Mouse (Mus musculus): Measurements from ENCODE around the gene Gse1.

Gene Gse1

DNA sequence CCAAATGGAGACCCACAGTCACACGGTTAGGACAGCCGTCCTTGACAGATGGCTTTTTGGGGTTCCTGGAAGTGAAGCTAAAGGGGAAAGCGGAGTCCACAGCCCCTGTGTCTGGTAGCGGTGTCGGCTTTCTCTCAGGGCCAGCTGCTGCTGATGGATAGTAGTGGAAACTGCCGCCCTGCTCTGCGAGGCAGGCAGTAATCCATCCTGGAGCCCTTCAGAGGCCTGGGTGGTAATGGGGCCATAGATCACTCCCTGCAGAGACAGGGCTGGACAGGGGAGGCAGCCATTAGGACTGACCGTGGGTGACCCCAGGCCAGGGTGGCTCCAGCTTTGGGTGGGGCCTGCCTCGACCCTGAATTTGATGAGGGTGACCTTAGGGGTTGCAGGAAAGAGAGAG lies 146.3 kb downstream of the Gse1 start:
- no peak for DNase-seq (ENCODE audit: low spot score in 2 of 2)

GRCm38 (mm10) chr8:120375170-120375569 lies 146.9 kb downstream of the Gse1 start:
- DNase-seq (ENCODE audit: low spot score in 2 of 2) = no peak

DNA sequence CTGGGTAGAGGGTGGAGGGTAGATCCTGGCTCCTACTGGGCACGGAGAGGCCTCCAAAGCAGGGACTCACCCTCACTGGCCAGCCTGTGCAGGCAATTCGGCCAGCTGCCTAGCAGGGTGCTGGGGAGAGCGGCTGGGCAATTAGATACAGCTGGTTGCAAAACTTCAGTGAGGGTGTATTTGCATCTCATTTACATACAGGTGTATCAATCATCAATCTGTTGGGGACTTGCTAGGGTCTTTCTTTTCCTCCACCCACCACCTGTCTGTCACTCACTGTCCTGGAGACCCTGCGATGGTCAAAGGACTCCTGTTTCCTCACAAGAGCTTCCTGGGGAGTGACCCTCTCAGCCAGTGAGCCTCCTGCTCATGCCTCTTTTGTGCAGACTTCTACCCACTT lies 148.0 kb downstream of the Gse1 start:
- no peak for DNase-seq (ENCODE audit: low spot score in 2 of 2)

GRCm38 (mm10) chr8:120376847-120377802 lies 148.9 kb downstream of the Gse1 start:
- no peak for DNase-seq (ENCODE audit: low spot score in 2 of 2)

DNA sequence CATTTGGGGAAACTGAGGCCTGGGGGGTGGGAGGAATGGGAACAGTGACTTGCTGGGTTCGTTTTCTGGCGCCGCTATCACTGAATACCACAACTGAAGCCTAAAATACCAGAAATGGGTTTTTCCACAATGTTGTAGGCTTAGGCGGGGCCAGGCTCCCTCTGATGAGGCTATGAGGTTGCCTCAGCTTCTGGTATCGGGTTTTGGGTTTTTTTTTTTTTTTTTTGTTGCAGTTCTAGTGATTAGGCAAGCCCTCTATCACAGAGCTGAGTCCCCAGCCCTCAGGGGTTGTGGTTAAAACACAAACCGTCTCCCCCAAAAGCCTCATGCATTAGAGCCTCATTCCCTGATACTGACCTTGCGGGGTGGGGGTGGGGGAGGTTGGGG lies 149.5 kb downstream of the Gse1 start:
- no peak for DNase-seq (ENCODE audit: low spot score in 2 of 2)

DNA sequence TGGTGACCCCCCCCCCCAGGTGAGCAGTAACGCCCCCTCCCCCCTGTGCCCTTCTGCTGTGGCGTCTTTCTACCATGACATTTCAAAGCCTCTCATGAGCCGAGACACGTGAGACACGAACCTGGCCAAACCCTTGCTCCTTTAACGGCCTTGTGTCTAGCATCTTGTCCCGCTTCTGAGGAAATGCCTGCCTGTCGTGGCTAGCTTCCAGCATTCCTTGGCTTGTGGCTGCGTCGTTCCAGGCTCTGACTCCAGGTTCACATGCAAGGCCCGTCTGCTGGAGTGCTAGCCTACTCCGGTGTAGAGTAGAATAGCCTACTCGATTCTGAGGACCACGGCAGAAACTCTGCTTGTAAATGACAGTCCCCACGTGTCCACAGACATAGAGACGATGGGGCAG lies 150.1 kb downstream of the Gse1 start:
- DNase-seq (ENCODE audit: low spot score in 2 of 2) = peak in 1 of 2 experiments; percentile 42

DNA sequence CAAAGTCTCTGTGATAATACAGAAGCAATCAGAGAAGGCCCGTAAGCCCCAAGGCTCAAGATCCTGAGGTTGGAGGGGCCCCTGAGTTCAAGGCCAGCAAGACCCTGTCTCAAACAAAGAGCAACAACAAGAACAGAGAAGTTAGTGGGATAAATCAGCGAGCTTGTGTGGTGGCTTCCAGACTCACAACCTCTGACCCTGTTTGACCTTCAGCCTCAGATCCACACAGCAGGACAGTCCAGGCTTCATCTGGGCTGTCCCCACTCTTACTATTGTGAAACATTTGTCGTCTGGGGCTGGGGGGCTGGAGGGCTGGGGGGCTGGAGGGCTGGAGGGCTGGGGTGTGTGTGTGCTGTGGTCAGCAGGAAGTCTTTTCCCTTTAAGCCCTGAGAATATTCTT lies 150.8 kb downstream of the Gse1 start:
- no peak for DNase-seq (ENCODE audit: low spot score in 2 of 2)

DNA sequence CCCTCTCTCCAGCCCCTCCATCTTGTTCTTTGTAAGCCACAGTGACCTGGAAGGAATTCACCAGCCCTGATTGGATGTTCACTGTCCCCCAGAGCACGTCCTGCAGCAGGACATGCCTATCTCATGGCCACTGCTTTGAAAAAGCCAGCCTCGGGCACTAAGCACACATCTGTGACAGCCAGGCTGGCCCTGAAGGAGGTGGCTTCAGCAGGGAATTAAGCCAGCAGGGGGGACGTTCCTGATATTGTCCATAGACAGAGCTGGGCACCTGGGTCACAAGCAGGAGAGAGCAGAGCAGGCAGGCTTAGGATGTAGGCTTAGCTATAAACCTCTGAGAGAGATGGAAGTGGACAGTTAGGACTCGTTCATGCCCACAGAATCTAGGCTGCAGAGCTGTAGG lies 153.6 kb downstream of the Gse1 start:
- DNase-seq (ENCODE audit: low spot score in 2 of 2) = no peak

- DNase-seq (ENCODE audit: low spot score in 2 of 2) = peak; percentile 87 to 95
Observed at GRCm38 (mm10) chr8:120382436-120383203, 154.4 kb downstream of the Gse1 start.

DNA sequence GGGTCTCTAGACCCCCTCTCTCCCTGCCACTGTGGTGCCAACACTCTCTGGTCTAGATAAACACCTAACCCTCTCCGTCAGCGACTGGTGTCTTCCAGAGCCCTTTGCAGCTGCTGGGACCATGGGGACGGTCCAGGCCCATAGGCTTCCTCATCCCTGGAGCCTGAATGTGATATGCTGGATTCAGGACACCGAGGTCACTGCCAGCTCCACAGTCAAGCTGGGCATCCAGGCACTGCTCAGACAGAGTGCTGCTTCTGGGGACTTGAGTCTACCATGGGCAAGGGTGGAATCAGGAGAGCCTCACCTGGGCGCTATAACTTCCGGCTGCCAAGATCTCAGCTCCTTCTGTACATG lies 154.9 kb downstream of the Gse1 start:
- DNase-seq (ENCODE audit: low spot score in 2 of 2) = no peak

GRCm38 (mm10) chr8:120383713-120384112 lies 155.5 kb downstream of the Gse1 start:
- DNase-seq (ENCODE audit: low spot score in 2 of 2) = no peak

GRCm38 (mm10) chr8:120384745-120385144 lies 156.5 kb downstream of the Gse1 start:
- no peak for DNase-seq (ENCODE audit: low spot score in 2 of 2)

DNA sequence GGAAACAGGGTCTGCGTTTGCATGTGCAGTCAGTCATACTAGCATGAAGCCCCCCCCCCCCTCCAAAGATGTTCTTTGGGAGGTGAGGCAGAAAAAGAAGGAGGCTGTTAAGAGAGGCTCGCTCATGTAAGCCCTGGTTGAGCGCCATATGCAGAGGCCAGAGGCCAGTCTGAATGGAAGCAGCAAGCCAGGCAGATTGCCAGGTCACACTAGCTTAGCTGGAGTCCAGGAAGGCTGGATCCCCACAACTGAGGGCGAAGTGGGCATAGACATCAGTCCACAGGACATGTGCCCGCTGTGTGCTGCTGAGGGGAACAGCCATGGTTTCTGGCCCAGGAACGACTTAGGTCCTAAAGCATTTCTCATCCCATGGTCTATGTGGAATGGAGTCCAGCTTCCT lies 160.0 kb downstream of the Gse1 start:
- DNase-seq (ENCODE audit: low spot score in 2 of 2) = no peak

GRCm38 (mm10) chr8:120390598-120390997 lies 162.3 kb downstream of the Gse1 start:
- DNase-seq (ENCODE audit: low spot score in 2 of 2) = no peak

DNA sequence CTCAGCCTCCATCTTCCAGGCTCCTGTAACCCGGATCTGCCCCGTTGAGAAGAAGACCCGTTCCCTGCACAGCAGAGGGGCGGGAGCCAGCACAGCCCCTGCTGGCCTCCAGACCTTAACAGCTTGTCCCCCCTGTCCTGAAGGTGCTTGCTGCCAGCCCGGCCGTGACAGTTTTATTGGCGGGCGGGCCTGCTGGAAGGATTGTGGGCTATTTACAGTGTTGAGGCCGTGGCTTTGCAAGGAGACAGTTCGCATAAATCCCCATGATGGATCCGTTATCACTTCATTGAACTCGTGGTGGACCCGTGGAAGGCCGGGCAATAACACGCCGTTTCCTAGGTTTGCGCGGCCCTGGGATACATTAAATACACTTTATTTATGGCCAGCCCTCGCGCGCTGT lies 163.6 kb downstream of the Gse1 start:
- DNase-seq (ENCODE audit: low spot score in 2 of 2) = no peak

DNA sequence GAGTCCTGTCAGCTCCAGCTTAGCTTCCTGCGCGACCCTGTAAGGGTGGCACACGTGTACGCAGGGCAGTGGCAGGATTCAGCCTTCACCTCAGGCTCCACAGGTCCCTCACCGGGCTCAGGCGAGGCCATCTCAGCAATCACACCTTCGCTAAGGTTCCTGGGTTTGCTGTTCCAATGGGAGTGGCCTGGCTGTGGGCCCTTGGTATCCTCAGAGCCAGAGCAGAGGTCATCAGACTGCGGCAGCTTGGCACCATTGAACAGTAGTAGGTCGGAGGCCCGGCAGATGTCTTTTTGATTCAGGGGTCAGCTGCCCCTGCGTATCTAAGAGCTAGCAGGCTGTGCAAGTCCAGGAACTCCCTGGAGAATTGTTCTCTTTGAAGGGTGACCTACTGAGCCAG lies 164.8 kb downstream of the Gse1 start:
- no peak for DNase-seq (ENCODE audit: low spot score in 2 of 2)

DNA sequence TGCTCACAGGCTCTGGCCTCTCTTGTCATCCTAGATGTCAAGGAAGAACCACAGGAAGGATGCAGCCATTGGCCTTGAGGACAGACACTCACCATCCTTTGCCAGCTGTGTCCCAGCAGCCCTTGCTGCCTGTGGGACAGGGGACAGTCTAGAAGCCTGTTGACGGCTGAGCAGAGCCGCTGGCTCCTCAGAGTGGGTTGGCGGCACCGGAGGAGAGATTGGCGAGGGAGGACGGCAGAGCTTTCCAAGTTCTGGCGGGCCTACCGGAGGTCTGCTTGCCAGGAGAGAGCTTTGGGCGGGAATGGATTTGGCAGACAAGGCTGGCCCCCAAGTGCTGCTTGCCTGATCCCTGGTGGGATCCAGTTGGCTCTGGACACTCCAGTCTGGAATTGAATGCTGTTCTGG lies 165.6 kb downstream of the Gse1 start:
- DNase-seq (ENCODE audit: low spot score in 2 of 2) = peak in 1 of 2 experiments; percentile 55

DNA sequence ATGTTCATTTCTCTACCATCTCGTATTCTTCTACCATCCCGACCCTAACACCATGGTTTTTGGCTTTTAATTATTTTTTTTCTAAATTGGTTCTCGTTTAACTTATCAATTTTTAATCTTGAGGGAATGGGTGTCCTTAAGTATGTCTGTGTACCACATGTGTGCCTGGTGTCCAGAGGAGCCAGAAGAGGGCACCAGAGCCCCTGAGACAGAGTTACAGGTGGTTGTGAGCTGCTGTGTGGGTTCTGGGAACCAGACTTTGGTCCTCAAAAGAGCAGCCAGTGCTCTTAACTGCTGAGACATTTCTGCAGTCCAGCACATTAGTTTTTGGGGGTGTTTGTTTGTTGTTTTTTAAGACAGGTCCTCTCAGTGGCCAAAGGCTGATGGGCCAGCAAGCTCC lies 167.6 kb downstream of the Gse1 start:
- DNase-seq (ENCODE audit: low spot score in 2 of 2) = no peak

GRCm38 (mm10) chr8:120396756-120397155 lies 168.5 kb downstream of the Gse1 start:
- DNase-seq (ENCODE audit: low spot score in 2 of 2) = no peak

DNA sequence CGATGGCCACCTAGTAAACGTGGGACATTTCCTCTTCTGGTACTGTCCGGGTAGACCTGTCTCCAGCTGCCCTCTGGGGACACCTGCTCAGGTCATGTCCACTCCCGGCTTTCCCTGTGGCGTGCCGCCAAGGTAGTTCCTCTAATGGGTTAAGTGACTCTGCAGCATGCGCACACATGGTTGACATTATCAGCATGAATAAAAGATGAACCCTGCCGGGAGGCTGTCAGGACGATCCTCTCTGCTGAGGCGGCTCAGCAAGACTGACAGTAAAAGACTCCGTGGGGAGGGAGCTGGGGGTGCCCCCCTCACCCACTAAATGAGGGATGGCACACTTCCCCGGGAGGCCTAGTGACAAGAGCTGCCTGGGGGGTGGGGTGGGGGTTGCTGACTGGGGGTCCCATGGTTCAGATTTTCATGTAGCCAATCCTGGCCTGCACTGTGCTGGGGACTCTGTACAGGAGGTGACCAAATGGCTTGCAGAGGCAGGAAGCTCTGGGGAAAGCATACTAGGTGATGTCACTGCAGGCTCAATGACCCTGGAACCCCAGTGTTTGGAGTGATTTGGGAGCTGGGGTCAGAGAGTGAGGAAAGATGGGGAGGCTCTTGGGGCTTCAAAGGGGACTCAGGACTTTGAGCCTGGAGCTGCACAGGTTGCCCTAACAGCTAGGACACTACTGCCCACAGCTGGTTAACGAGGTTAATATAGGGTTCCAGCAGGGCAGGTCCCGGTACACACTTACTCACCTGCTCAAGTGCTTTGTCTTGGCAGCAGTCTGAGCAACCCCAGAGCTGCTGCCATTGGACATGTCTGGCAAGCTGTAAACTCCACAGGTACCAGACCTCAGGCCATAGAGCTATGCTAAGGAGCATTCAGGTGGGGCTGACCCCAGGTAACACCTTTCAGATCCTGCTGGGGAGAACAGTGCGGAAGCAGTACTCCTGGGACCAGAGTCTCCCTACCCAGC lies 169.5 kb downstream of the Gse1 start:
- DNase-seq (ENCODE audit: low spot score in 2 of 2) = no peak

- no peak for DNase-seq (ENCODE audit: low spot score in 2 of 2)
Observed at GRCm38 (mm10) chr8:120399212-120399934, 171.1 kb downstream of the Gse1 start.
